Mouse (Mus musculus) liver (tissue): ENCODE data around the gene Rec8.

ENCODE experiments used
- DNase-seq: peaks from one replicate; pipeline ENCODE4 v3.0.0-alpha.2; 2020; ENCODE audit warnings: mixed read lengths

Gene Rec8

DNA sequence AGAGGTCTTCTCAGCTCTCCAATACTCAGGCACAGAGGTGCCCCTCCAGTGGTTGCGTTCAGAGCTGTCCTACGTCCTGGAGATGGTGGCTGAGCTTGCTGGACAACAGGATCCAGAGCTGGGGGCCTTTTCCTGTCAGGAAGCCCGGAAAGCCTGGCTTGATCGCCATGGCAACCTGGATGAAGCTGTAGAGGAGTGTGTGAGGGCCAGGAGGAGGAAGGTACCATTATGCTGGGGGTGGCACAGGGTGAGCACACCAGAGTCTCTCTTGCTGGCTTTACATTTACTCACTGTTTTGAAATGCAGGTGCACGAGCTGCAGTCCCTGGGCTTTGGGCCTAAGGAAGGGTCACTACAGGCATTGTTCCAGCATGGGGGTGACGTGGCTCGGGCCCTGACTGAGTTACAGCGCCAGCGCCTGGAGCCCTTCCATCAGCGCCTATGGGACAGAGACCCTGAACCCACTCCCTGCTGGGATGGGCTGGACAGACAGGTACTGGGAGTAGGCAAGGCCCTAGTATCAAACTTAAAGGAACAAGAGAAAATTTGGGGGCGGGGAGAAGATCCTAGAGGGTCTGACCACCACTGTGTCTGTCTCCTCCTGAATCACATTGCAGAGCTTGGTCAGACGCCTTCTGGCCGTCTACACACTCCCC, 21.7 kb upstream of the Rec8 start:
- no peak for DNase-seq

DNA sequence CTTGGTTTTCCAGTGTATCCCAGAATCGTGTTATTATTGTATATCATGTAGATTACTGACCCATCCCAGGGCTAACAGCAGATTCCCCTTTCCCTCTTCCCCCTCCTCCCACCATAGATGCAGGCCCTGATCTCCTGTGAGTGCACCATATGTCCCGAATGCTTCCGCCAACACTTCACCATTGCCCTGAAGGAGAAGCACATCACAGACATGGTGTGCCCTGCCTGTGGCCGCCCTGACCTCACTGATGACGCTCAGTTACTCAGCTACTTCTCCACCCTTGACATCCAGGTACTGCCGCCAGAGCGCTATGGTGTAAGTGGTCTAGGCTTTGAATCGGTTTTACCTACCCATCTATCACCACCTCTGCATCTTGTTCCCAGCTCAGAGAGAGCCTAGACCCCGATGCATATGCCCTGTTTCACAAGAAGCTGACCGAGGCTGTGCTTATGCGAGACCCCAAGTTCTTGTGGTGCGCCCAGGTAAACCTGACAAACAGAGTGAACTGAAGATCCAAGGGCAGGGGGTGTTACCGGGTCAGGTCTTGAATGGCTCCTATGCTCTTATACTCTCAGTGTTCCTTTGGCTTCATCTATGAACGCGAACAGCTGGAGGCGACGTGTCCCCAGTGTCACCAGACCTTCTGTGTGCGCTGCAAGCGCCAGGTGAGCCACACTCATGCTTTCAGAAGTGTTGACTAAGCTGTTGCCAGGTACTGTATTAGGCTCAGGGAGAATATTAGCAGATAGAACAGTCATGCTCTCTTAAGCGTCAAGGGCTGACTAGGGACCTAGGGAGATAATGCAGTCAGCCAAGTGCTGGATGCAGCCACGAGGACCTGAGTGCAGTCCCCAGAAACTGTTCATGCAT, 19.1 kb upstream of the Rec8 start:
- DNase-seq: no peak

DNA sequence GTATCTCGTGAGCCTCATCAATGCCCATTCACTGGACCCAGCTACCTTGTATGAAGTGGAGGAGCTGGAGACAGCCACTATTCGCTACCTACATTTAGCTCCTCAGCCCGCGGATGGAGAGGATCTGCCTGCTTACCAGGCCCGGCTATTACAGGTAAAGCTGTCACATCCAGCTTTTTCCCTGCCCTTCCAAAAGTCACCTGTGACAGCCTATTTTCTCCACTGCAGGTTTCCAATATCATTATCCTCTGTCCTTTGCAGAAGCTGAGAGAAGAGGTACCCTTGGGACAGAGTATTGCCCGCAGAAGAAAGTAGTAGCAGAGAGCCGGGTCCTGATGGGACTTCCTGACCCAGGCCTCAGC, 14.6 kb upstream of the Rec8 start, which contains the start of gene Irf9:
Gene Irf9 (plus strand): TSS at position 301 of the 362 bp plus-strand sequence.
- DNase-seq: no peak

DNA sequence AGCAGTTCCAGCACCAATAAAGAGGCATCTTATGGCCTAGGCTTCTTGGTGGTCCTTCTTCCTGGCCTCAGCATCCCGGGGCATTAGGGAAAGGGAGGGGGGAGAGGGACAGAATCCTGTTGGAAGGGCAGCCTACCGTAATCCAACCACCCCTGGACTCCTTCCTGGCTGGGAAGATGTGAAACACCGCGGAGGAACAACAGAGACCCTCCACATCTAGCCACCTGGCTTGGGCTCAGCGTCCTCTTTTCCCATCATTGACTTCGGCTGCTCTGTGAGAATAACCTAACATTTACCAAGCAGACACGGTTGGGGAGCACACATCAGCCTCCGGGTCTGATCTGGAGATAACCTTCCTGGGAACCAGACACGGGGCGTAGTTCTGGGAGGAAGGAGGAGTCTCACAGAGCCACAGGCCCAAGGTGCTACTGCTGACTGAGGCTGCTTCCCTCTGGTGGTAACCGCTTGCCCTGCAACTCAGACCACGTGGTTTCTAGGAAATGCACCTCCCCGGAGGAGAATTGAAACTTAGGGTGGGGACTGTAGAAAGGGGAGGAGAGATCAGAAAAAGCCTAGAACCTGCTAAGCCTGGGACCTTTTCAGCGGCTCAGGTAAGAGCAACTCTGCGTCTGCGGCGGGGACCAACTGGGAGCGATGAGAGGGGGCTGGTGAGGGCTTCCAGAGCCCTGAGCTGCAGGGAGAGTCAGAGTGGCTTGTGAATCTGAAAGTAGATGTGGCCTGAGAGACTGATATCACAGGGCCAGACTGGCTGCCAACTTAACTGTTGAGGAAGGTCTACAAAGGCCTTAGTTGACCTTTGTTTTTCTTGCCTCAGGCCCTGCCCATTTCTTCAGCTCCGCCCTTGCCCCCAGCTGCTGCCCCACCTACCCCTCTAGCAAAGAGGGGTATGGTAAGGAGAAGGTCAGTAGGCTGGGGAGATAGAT, 13.9 kb upstream of the Rec8 start:
- DNase-seq: peak; percentile 95

DNA sequence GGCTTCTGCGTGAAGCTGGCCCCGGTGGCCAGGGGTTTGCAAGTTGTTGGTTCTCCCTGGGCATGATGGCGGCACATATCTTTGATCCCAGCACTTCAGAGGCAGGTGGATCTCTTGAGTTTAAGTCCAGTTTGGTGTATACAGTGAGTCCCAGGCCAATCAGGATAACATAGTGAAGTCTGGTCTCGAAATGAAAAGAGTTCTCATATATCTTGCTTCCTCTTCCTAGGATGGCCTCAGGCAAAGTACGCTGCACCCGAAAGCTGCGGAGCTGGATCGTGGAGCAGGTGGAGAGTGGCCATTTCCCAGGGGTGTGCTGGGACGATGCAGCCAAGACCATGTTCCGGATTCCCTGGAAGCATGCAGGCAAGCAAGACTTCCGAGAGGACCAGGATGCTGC, 13.0 kb upstream of the Rec8 start:
- no peak for DNase-seq

DNA sequence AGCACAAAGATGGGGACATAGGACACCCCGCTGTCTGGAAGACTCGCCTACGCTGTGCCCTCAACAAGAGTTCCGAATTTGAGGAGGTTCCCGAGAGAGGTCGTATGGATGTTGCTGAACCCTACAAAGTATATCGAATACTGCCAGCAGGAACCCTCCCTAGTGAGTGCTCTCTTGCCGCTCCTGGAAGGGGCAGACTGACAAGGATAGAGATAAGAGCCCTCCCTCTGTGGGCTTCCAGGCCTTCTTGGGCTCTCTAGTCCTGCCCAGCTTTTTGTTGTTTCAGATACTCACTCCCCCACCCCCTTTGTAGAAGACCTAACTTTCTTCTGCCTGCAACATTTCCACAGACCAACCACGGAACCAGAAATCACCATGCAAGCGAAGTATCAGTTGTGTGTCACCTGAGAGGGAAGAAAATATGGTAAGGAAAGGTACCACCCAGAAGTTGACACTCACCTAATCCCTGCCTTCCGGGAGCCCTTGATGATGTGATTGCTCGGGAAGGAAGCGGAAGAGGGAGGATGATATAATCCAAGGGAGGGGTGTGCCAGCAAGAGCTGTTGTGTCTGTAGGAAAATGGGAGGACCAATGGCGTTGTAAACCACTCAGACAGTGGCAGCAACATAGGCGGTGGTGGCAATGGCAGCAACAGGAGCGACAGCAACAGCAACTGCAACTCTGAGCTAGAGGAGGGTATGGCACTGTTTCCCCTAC, 11.9 kb upstream of the Rec8 start:
- peak; percentile 61 for DNase-seq

DNA sequence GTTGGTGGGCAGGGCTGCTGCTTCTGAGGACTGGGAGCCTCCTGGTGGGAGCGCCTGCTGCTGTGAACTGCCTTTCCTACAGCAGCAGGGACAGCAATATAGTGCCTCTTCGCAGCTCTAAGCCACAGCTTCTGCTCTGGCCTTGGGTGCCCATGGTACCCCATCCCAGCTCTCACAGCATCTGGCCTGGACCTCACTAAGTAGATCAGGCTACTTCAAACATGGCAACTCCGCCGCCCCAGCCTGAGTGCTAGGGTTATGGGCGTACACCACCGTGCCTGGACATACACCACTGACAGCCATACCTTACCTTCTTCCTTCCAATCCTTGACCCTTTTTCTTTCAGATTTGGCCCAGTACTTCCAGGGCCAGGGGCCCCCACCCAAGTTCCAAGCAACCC, 9.5 kb upstream of the Rec8 start:
- no peak for DNase-seq

DNA sequence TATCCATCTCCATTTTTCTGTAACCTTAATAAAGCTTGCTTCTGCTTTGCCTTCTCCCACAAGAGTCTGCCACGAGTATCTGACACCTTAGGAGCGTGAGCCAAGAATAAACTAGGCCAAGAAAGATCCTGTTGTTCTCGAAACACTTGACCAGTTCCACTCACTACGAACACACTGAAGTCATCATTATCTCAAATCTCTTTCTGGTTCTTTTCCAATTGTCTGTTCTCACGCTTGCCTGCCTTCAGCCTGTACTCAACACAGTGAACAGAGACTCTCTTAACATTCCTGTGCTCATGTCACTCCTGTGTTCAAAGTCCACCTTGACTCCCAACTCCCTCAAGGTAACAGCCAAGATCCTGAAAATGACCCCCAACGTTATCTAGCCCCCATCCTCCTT, 4.5 kb upstream of the Rec8 start:
- no peak for DNase-seq

DNA sequence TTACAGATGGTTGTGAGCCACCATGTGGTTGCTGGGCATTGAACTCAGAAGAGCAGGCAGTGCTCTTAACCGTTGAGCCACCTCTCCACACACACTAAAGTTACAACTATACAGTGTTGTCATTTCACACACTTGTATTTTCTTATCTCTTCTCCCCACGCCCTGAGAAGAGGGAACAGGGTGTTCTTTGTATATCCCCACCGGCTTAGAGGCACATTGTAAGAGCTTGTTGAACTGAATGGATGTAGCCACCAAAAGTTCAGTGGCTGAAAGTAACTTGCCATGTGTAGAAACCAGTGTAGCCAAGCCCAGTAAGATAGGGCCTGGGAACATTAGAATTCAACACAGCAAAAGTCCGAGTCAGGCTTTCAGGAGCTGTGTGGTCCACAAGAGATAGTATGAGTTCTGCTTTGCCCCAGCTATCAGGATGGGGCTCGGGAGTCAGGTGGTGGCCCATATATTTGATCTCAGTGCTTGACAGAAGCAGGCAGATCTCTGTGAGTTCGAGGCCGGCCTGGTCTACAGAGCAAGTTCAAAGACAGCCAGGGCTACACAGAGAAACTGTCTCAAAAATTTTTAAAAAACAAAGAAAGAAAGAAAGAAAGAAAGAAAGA, 3.2 kb upstream of the Rec8 start:
- DNase-seq: peak; percentile 61

DNA sequence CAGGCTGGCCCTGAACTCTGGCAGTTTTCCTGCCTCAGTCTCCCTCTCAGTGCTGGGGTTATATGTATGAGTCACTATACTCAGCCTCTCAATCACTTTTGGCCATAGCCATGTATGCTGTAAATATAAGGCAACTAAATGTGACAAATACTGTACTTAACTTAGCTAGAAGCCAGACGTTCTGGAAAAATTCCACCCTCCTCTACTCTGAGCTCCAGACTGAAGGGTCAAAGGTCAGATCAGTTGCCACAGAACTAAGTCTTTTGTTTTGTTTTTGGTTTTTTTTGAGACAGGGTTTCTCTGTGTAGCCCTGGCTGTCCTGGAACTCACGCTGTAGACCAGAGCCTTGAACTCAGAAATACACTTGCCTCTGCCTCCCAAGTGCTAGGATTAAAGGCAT, 2.0 kb upstream of the Rec8 start:
- no peak for DNase-seq

DNA sequence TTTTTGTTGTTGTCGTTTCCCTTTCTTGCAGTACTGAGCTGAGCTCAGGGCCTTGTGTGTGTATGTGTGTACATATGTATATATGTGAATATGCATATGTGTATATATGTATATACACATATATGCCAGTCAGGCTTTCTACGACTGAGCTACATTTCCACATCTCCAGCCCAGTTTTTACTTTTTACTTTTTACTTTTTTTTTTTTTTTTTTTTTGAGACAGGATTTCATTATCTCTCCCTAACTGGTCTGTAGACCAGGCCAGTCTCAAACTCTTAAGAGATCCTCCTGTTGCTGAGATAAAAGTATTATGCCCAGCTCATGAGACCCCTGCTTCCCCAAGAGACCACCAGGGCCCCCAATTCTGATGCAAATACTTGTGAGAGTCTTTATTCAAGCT, 993 bp upstream of the Rec8 start:
- no peak for DNase-seq

DNA sequence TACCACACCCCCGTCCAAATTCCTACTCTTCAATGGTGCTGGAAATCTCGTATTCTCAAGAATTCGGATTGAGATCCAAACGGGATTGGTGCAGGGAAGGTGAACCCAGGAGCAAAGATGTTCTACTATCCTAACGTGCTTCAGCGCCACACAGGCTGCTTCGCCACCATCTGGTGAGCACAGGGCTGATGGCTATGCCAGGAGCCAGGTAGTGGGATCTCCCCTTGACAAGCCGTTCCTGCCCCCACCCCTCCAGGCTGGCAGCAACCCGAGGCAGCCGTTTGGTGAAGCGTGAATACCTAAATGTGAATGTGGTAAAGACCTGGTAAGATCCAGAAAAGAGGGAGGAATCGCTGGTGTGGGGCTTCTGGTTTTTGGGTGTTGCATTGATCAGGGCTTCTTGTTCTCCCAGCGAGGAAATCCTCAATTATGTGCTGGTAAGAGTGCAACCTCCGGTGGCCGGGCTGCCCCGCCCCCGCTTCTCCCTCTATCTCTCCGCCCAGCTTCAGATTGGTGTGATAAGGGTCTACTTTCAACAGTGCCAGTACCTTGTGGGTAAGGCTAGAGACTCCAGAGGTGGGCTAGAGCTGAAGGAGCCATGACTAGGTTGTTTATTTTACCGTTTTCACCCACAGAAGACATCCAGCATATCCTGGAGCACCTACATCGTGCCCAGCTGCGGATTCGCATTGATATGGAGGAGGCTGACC, 804 bp downstream of the Rec8 start:
- DNase-seq: peak; percentile 75

DNA sequence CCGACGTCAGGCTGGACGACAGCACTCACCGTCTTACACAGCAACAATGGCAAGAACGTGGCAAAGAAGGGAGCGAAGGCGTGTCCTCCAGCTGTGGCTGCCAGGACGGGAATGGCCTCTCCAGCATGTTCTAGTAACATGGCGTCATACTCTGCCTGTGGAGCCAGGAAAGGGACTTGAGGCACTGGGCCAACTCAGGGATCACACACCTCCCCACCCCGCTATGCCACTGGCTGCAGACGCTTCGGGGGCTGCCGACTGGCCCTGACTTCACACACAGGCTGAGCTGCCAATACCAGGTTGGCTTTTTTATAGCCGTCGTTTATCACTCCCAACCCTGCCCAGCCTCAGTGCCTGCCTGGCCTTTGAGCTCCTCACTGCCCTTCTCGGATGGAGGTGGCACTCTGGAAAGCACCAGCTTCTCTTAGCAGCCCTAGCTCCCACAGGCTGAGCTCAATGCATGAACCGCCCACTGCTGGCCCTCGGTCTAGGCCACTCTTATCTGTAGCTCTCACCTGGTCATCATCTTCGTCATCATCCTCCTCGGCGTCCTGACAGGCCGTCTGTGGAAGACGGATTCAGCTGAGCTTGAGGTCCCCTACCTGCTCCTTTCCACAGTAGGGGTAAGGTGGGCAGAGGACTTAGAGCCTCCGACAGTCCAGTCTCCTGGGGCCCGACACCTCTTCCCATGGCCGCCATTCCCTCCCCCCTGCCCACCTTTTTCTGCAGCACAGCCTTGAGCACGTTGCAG, 10.4 kb downstream of the Rec8 start:
- peak; percentile 29 for DNase-seq

DNA sequence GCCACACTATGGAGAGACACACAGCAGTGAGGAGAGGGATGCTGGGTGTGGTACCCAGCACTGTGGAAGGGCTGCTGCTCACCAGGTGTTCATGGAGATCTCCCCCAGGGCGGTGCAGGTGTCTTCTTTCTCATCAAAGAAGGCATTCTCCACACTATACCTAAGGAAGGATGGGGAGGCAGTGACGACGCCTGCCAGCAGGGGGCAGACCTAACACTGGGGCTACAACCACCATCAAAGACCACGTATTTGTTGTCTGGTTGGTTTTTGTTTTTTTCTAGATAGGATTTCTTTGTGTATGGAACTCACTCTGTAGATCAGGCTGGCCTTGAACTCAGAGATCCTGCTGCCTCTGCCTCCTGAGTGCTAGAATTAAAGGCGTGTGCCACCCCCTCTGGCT, 11.5 kb downstream of the Rec8 start:
- peak; percentile 68 for DNase-seq

DNA sequence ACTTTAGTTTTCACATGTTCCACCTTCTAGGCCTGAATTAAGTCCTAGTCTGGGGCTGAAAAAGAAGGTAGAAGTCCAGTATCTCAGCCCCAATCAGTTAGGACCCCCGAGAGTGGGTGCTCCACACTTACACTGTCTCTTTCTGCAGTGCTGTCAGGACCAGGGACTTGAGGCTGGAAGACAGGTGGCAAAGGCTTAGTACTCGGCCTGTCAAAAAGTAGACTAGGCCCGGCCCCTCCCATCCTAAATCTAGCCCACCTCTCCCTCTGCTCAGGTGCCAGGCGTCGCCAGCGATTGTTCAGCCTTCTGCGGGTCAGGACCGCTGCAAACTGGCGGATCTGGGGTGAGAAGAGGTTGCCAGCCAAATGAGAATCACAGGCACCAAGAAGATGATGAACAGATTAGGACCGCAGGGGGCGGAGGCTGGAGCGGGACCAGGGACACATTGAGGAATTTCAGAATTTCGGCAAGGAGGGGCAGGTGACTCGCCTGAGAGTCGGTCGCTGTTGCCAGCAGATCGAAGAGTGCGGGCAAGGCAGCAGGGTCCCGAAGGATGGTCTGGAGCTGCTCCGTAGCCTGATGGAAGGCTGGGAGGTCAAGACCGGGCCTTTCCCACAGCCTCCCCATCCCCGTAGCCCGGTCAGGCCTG, 17.2 kb downstream of the Rec8 start:
- DNase-seq: peak; percentile 34

DNA sequence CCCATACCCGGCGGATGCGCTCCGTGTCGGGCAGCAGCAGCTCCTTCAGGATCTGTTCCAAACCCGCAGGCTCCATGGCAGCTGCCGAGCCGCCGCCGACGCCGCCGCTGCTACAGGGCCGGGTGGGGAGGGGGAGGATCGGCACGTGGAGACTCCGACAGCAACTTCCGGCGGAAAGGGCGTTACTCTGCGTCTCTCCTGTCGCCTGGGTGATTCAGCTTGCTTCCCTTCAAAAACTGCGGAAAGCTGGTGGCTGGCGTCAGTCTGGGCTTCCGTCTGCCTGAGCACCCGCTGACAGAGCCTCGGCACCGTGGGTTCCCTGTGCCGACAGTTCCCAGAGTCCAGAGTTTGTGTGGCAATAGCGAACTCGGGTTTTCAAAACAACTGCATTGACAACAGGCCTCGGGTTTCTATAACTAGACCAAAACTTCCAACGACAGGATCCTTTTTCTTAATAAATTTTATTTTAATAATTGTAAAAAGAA, 17.7 kb downstream of the Rec8 start, which contains the start of gene Ipo4:
Gene Ipo4 (minus strand): TSS at position 435 of the 485 bp plus-strand sequence.
- DNase-seq: peak; percentile 84

DNA sequence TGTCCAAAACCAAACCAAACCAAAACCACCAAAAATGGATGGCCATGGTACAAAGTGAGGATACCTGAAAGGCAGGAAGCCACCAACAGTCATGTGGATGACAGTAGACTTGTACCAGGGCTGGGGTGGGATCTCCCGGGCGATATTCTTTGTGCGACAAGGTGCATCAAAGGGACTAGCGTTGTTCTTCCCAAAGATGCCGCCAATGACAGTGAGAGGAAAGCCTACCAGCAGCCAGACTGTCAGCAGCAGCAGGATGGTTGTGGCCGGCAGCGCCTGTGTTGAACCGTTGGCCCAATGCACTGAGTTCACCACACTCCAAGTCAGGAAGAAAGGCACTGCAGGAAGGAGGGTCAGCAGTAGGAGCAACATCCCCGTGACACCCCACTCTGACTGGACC, 20.0 kb downstream of the Rec8 start, which contains the start of gene Gm49378:
Gene Gm49378 (minus strand): TSS at position 101 of the 400 bp plus-strand sequence.
- DNase-seq: no peak

DNA sequence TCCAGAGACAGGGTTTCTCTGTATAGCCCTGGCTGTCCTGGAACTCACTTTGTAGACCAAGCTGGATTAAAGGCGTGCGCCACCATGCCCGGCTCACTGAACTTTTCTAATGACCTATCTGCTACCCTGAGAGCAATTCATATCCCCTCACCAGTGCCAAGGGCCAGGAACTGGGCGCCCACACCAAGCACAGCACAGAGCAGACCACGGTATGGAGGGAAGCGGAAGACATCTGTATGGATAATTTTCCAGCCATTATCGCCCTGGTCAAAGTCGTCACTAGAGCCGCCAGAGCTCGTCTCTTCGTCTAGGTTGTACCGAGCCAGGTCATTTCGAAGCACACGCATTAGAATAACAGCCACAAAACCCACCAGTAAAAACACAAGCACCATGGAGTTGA, 23.0 kb downstream of the Rec8 start:
- no peak for DNase-seq

DNA sequence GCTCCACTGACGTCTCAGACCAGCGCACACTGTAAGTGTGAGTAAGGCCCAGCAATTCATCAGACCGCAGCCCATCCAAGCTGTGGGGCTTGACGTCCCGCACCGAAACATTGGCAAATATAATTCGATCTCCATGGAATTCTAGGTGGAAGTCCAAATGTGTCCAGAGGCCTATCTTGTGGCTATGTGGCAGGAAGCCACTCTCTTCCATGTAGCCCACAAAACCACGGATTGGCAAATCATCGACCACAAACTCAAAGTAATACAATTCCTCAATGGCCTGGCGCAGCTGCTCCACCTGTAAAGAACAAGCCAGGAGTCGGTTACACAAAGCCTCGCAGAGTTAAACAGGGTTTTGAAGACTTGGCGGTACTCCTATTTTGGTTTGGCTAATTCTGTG, 23.5 kb downstream of the Rec8 start:
- no peak for DNase-seq

DNA sequence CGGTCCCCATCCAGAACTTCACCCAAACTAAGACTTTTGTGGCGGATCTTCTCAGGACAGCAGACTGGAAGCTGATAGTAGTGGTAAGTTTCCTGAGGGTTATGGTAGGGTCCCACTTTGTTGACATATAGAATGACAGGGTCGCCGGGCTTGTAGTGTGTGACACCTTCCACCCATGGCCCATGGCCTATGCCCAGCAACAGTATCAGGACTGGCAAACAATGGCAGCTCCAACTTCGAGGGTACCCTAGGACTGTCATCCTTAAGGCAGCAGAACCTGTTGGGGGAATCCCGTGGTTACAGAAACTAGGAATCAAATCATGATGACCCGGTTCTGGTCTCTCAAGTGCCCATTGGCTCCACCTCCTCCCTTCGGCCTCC, 24.8 kb downstream of the Rec8 start:
- no peak for DNase-seq
